Mouse (Mus musculus) adrenal gland, postnatal 14 days (tissue): ENCODE results near the gene Med19. TPM values are rescaled to one million over a fixed set of nuclear protein-coding genes. Genes with fewer than 3 reads are reported as not detected.
"Not testable (repeated sequence)": the region's sequence is repeated elsewhere in the genome, so short reads cannot be mapped to it uniquely, and the experiment has no call there.

Source experiments
- DNase-seq: peaks from one replicate; pipeline ENCODE4 v3.0.0; 2021; ENCODE audit warnings: mixed read lengths
- total RNA-seq: library from RNA; stranded (reverse); gene quantifications from 2 replicates; pipeline ENCODE4 v1.2.3, GENCODE M21; 2021

The Med19 gene
- total RNA-seq, 1 experiment from 2014 or later, result 21.4 TPM

DNA sequence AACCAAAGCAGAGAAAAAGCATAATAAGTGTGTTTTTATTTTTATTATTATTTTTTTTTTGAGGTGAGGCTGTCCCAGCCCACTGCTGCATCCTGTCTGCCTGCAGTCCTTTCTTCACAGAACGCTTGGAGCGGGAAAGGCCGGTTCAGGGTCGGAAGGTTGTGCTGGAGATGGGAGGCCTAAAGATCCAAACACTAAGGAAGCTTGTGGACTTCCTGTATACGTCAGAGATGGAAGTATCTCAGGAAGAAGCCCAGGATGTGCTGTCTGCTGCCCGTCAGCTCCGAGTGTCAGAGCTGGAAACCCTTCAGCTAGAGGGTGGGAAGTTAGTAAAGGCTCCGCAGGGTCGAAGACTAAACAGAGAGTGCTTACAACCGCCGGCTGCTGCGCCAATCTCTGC, 12.1 kb upstream of the Med19 start:
- DNase-seq, result no peak

DNA sequence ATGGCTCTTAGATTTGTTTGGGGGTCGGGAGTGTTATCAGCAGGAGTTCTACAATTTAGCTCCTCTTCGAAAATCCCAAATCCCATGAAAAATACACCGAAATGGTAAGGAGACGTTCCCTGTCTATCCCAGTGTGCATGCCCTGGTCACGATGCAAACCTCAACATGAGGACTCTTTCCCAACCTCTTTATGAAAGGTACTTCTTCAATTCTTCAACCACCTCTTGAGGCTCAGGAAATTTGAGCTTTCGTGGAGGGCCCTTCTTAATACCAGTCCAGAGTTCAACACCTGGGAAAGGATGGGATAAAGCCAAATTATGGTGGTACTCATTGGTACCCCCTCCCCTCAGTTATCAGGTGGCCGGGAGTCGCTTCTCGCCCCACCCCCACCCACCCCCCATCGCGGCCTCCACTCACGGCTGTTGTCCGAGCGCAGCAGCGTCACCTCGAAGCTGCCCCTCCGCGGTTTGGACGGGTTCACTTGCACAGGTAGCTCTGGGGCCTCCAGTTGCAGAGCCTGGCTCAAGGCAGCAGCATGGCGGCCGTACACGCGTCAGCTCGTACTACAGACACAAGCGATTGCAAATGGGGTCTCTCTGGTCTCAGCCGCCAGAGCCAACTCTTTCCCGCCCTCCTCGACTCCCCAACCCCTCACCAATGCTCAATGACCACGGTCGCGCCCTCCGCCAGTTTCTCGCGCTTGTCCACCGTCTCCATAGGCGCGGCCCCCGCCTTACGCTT, 8.2 kb upstream of the Med19 start:
- DNase-seq, result peak; percentile 55

DNA sequence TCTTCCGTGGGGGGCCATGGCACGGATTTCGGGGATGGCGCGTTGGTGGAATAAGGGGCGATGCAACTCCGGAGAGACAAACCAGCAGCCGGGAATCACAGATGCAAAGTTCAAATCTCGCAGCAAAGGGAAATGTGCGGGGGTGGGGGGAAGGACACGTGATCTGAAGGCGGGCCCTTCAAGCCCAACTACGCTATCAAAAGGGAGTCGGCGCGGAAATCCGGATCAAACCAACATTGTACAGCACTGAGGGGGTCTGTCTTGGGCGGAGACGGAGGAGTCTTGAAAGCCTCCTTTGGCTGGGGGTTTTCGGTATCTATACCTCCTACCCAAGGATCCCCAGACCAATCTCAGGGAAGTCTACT, 7.7 kb upstream of the Med19 start, which contains the start of gene Selenoh:
Gene Selenoh, minus strand, starts transcription at position 202 of the 365 bp plus-strand sequence.
- peak; percentile 92 for DNase-seq

DNA sequence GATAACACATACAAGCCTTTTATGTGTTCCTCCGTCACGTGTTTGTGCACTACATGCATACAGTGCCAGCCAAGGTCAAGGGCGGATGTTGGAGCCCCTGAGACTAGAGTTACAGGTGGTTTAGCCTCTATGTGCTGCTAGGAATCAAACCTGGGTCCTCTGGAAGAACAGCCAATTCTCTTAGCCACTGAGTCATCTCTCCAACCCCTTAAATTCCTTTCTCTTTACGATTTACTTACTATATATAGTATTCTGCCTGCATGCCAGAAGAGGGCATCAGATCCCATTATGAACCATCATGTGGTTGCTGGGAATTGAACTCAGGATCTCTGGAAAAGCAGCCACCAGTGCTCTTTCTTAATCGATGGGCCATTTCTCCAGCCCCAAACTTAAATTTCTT, 6.7 kb upstream of the Med19 start:
- DNase-seq, result not testable (repeated sequence)

DNA sequence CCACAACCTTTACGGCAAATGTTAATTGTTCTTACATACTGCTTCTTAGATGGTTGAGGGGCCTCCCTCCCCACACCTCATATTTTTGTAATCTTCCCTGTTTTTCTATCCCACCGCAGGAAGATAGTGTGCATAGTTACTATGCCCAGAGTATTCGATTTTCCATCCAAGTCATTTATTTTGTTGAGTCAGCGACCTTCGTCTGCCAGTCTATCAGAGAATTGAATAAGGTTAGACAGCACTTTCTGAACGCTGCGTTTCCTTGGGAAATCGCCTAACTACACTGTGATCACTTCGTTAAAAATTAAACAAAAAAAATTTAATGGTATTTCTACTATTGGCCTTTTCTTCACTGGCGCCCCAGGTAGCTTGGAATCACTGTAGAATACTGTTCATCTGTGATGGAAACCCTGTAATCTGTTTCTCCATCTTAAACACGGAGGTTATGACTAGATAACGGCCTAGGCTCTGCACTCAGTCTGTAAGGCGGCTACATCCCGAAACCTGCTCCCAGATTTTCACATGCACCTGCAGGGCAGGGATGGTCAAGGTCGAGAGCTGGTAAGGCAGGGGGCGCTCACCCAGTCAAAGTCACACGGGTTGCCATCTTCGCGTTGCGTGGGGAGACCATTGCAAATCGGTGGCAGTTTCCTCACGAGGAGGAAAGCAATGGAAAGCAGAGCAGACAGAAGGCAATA, 783 bp upstream of the Med19 start:
- no peak for DNase-seq

DNA sequence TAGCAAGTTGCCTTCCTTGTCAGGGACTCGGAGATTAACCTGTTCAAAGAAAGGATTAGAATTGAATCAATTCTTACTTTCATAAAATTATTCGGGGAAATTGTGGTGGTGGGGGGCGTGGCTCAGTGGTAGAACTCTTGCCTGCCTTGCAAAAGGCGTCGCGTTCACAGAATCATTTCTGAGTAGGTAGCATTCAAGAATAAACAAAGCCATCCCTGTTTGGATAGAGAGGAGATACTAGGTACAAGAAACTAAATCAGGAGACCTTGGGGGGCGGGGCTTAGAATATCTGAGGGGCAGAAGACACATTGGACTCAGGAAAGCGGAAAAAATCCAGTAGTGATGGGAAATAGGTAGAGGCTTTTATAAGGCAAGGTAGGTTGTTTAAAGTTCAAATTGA, 814 bp downstream of the Med19 start, which contains the start of gene Tmx2:
Gene Tmx2, minus strand, starts transcription at position 125 of the 400 bp plus-strand sequence.
- DNase-seq, result no peak

DNA sequence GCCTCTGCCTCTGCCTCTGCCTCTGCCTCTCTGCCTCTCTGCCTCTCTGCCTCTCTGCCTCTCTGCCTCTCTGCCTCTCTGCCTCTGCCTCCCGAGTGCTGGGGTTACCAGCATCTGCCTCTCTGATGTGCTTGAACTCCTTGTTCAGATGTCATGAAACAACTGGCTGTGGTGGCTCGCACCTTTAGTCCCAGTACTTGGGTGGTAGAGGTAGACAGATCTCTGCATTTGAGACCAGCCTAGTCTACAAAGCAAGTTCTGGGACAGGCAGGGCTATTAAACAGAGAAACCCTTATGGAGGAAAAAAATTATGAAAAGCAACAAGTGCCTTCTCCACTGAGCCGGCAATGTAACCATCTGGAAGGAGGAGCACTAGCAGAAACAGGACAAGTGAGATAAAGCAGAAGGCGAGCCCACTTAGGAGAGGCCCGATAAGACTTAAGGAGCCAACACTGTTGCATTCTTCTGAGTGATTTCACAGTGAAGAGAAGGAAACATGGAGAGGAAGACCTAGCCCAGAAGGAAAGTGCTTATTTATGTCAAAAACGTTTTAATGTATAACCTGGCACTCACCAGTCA, 4.5 kb downstream of the Med19 start:
- no peak for DNase-seq

DNA sequence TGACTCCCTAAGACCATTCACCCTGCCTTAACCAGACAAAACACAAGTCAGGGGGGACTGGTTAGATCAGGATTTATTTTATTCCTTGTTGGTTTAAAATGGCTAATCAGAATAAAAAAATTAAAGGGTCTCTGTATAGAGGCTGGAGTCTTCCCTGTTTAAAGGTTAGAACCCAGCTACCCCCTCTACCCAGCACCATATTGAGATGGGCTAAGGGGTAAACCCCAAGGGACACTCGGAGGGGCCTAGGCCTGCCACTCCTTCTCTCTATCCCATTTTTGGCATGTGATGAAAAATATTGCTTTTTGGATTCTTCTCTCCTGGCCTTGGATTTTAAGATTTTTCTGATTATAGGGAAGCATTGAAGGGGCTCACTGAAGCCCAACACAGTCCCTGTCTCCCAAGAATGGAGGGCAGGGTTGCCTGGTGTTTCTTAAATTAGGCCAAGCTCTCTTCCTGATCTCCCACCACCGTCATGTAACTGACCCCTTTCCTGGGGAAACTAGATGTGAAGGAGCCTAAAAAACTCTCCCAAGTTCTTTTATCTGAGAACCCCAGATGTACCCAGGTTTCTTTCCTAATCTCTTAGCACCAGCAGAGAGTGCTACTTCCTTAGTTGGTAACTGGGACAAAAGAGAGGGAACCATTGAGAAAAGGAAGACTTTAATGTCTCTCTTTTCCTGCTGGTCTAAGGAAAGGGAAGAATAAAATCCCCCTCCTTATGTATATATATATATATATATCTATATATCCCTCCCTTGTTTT, 10.1 kb downstream of the Med19 start:
- no peak for DNase-seq

DNA sequence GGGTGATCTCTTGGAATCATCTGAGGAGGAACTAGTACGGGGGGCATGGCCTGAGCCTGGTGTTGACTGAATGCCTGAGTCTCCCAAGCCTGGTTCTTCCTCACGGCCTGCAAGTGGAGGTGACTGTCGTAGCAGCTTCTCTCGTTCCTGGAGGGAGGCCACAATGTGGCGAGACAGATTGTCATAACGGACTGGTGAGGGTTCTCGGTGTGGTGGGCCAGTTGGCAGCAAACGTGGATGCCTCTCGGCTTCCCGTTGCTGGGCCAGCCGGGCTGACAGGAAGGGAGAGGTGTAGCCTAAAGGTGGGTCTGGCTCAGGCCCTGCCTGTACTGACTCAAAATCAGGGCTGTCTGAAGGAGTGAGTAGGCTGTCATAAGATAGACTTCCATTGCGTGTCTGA, 11.8 kb downstream of the Med19 start:
- DNase-seq, result no peak

DNA sequence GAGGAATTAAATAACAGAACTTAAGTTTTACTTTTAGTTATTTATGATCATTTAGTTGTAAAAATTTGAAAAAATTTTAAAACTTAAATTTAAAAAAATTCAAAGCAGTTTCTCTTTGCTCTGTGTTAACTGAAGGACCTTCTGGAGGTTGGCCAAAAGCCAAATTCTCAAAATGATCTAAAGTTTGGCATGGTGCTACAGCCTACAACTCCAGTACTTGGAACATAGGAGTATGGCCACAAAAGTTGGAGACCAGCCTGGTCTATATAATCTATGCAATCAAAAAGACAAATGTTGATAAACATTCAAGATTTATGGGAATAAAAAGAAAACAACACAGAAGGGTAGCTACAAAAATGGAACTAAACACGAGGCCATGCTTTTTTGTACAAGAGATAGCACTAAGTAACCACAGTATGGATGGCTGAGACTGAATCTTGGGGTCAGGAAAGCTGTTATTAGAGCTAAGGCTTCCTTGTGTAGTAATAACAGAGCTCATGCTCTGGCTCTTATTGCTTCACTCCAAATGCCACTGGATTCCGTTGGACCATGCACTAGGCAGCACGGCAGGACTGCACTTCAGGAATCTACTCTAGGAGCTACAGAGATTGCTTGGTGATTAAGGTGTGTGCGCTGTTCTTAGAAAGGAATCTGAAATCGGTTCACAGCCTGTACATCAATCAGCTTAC, 16.9 kb downstream of the Med19 start:
- peak; percentile 17 for DNase-seq

DNA sequence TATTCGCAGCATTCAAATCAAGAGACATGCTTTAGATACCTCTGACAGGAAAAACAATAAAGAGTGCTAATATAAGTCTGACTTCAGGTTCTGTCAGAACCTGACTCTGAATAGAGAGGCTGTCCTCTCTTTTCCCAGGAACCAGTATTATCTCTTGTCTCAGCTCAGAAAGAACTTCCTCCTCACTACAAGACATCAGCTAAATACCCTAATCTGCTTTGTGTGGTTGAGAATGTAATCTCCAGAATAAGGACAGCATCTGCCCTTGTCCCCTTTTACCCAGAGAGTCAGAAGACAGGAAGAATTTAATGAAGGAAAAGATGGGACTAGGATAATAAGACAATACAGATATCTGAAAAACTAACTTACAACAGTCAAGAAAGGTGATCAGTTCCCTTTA, 25.3 kb downstream of the Med19 start:
- DNase-seq, result no peak

DNA sequence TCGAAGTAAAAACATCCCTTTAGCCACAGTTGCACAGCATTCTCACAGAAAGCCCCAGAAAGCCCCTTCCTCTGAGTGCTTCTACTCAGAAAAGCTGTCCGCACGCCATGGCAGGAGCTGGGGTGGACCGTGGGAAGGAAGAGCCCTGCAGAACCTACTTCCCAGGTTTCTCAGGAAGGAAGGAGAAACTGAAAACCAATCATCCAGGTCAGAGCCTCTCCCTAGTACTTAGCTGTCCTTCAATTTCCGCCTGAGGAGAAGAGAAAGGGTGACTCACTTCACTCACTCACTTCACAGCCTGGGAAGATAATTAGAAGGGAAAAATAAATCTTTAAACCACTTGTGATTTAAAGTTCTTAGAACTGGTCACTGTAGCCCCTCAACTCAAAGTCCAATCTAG, 26.1 kb downstream of the Med19 start:
- DNase-seq, result no peak

DNA sequence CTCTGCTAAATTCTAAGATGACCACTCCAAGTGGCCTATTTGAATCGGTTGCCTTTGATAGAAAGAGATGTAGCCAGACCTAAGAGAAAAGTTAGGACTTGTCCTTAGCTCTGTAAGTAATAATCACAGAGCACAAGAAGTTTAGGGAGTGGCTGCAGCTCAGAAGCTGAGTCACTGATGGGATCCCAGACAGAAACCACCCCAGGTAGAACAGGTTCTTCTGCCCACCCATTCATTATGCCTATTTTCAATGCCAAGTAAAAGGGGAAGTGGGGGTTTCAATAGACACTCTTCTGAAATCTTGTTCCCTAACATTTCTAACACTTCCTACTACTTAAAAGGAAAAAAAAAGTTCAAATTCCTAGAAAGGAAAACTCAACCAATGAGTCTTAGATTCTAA, 27.1 kb downstream of the Med19 start:
- DNase-seq, result no peak

DNA sequence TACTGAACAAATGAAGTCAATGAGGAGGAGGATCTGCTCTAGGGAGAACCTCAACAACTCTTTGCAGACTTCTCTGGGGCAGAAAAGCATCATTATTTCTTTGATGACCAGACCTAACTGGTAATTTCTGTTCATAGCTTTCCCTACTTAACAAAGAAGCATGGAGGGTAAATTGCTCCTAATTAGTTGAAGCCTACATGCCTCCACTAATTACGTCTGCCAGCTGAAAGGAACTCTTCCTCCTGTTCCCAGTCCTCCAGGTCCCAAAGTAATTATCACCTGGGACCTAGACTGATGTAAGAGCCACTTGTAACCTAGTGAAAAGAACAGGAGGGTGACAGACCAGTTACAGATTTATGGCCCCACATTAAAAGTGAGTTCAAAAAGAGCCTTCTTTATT, 29.3 kb downstream of the Med19 start:
- no peak for DNase-seq

DNA sequence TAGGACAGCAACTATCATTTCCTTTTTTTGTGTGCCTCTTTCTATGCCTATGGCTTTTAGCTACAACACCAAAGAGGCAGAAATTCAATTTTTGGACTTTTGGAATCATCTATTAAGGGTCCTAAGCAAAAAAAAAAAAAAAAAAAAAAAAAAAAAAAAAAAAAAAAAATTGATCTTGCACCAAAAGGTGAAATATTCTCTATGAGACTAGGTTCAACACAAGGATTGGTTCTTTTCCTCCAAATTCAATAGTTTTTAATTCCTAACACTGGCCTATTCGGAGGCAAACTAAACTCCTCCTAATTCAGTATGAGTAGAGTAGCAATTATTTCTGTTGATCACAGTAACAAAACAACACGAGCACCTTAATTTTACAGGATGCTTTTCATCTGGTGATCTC, 33.7 kb downstream of the Med19 start:
- no peak for DNase-seq

DNA sequence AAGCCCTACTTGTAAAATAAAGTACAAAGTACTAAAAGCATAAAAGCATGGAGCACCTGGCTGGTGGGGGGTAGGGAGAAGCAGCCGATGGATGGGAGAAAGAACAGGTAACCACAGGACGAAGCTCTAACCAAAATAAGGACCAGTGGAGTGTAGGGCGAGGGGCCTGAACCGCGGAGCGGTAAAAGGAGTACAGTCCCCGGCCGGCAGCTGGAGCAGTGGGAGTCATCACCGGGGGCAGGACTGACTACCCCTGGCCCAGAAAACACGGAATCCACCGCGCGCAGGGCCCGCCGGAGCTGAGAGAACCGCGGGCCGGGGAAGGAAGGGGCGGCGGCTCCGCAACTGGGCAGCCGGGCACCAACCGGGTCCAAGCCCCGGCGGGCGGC, 36.2 kb downstream of the Med19 start:
- DNase-seq, result no peak

DNA sequence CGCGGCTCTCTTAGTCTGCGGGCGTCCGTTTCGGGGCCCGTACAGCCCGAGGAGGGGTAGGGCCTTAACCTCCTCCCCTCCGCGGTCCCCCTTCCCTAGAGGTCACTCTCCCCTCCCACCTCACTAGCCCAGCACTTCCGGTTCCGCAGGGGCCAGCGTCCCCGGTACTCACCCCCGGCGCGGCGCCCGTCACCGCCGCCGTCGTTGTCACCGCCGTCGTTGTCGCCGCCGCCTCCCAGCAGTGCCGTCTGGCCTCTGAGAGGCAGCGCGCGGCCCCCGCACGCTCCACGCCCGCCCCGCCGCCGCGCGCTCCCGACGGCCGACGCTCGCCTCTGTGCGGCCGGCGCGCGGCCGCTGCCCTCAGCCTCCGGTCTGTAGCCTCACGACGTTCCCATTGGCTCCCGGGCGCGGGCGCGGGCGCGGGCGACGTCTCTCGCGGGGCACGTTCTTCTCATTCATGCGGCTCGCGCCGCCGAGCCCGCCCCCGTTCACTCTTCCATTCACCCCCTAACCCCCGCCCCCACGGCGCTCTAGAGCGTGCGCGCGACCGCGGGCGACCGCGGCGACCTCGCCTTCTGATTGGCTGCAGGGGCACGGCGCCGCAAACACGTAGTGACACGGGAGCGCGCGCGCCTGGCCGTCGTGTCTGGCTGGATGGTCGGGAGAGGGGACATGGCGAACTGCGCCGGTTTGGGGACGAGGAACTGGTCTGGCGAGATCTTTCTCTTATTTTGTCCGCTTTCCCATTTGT, 36.8 kb downstream of the Med19 start, which contains the start of gene Zdhhc5:
Gene Zdhhc5, minus strand, starts transcription at position 370 of the 751 bp plus-strand sequence.
- DNase-seq, result peak; percentile 100

DNA sequence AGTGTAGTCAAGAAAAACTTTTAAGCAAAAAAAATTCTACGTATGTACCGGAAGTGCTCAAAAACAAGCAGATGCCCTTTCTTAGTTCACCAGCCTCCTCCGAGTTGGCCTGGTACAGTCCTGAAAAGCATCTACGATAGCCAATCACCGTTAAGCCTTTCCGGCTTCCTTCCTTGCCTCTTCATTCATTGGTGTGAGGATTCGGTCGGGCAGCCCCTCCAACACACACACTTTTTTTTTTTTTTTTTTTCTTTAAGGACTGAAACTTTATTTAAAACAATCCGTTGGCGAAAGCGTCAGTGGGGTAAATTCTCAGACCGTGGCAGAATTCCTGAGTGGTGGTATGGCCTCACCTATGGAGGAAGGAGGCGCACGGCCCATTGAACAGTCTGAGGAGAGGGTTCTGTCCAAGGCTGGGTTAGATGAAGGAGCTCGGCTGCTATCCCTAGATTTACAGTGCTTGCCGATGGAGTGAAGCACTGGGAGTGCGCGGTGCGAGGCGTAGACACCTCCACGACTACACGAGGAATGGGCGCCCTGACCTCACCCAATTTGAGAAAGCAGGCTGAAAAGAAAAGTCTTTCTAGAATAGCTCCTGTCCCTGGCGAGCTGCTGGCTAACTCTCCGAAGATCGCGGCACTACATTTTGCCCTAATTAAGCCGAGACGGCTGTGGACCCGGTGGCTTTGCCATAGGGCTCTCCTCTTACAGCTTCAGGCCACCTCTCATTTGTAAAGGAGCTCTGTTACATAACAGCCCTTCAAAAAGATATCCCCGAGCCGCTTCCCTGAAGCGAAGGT, 37.6 kb downstream of the Med19 start:
- DNase-seq, result peak; percentile 89

DNA sequence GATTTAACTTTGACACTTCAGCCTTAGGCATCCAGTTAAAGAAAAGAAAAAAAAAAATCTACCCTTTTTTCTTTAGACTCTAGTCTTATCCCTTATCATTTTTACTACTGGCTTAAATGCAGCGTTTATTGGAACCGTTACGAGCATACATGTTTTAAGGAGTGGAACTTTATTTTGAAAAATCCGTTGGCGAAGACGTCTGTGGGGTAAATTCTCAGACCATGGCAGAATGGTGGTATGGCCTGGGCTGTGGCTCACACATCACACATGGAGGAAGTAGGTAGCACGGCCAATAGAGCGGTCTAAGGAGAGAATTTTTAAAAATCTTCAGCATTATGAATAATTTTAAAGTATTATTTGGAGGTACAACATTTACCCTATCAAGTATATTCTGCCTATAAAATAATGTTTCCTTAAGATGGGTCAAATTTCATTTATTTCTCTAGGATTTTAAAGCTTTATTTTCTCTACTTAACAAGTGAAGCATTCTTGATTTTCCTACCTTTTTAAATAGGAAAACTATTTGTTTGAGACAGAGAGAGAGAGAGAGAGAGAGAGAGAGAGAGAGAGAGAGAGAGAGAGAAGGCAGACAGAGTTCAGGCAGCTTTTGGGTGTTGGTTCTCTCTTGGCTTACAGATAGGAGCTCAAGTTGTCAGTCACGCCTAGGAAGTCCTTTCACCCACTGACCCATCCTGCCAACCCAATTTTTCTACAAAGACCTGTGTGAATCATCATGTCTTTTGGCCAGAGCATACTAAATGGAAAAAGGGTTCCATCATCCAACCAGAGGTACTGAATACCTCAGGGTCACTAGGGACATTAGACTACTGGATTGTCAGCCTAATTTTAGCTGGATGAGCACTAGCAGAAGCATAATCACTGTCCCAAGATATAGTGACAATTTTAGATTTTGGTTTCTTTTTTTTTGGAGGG, 38.5 kb downstream of the Med19 start:
- DNase-seq, result peak; percentile 17
